Mouse (Mus musculus) heart, adult 2 months (tissue): ENCODE measurements at regions not wholly inside any gene's neighbourhood (a gene's known extent, or its start where the extent isn't known, plus 50 kb on each side); places are given as distances from the start of the nearest gene placed in this dataset.

Source experiments
- DNase-seq, 2 experiments: peaks; one replicate each; pipeline ENCODE4 v3.0.0; 2021
- H3K27ac ChIP-seq: fragments of 200-600 bp; 2 replicates; pipeline ENCODE4 v1.8.1; 2022
- H3K27me3 ChIP-seq: fragments of 200-500 bp; 2 replicates; pipeline ENCODE4 v1.6.1; 2012; ENCODE audit warnings: mild to moderate bottlenecking, low read length, inconsistent platforms, mixed read lengths; ENCODE audit not compliant: control insufficient read depth, insufficient read depth
- H3K36me3 ChIP-seq: fragments of 200-500 bp; 2 replicates; pipeline ENCODE4 v1.6.1; 2012; ENCODE audit warnings: low read length, inconsistent platforms; ENCODE audit not compliant: control insufficient read depth, insufficient read depth
- H3K4me1 ChIP-seq: fragments of 200-500 bp; 2 replicates; pipeline ENCODE4 v1.6.1; 2011; ENCODE audit warnings: low read length; ENCODE audit not compliant: control insufficient read depth, insufficient read depth
- H3K4me3 ChIP-seq: fragments of 200-600 bp; 2 replicates; pipeline ENCODE4 v1.8.1; 2022
- H3K79me2 ChIP-seq: fragments of 200-500 bp; replicated peaks from 2 replicates; pipeline ENCODE4 v1.6.1; 2012; ENCODE audit warnings: mild to moderate bottlenecking, inconsistent platforms, low read length, moderate library complexity, mixed read lengths; ENCODE audit not compliant: control insufficient read depth, insufficient read depth
- H3K9ac ChIP-seq: fragments of 200-500 bp; 2 replicates; pipeline ENCODE4 v1.6.1; 2012; ENCODE audit warnings: low read depth, mild to moderate bottlenecking, control low read depth, inconsistent platforms, low read length, mixed read lengths
- CTCF ChIP-seq: fragments of 200-600 bp; IDR thresholded peaks from 2 replicates; pipeline ENCODE4 v1.8.1; 2022; ENCODE audit warnings: antibody characterized with exemption, mild to moderate bottlenecking, moderate library complexity
- EP300 ChIP-seq: fragments of 200-500 bp; IDR thresholded peaks from 2 replicates; pipeline ENCODE4 v1.6.1; 2011; ENCODE audit warnings: low read depth, low read length, control low read depth; ENCODE audit not compliant: insufficient read depth
- POLR2A ChIP-seq: fragments of 200-500 bp; IDR thresholded peaks from 2 replicates; pipeline ENCODE4 v1.6.1; 2011; ENCODE audit warnings: mild to moderate bottlenecking, low read depth, low read length, control low read depth; ENCODE audit not compliant: insufficient read depth
- WGBS: fragments of 180-500 bp; shearing (Covaris S2); methylation state at CpG from one replicate; pipeline ENCODE4 v1.1.7; 2018; 5-methylcytosine and 5-hydroxymethylcytosine counted together
- intact Hi-C: fragments of 180-260 bp; cut with DNase I; formaldehyde crosslinking; loops from one replicate; pipeline ENCODE4 v1.15.1; 2025

DNA sequence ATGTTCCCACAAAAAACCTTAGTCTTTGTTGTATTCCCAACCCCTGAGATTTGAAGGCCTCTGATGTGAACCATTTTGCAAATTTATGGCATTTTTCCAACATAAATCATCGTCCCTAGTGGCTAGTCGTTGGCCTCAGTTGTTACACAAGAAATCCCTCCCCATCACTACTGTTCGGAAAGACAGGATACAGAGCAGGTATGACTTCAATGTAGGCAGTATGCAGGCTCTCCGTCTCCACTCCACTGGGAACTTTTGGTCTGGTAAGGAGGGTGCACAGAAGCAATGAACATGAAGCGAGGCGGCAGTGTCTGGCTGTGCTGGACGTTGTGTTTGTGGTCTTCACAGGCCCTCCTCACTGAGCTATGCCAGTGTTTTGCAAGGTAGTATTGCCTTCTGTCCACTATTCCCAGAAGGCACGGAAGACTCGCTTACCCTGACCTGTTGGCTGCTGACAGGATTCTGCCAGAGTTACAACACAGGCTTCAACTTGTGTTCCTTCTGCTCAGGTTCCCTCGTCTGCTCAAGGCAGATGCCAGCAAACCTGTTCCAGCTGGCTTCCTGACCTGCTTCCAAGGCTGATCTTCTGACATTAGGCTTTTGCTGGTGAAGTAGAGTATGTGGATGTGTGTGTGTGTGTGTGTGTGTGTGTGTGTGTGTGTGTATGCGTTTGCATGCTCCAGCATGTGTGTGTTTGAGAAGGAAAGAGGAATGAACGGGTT lies 80.0 kb upstream of the Pik3r1 start:
- Histone ChIP-seq H3K27ac (no peak overlapping the region), H3K4me3 (no peak overlapping the region), H3K79me2 (no peaks in the 10 kb centered on the region), H3K9ac (no peak overlapping the region), H3K36me3 (no peaks in the 10 kb centered on the region), H3K27me3 (no peaks in the 10 kb centered on the region), H3K4me1 (peaks cover 4% of the 10 kb centered on the region)
- WGBS: 69% methylated on average over 12 of the region's 12 CpGs
- no peak for DNase-seq
- intact Hi-C loops: no loop called here
- no peak for TF ChIP-seq CTCF
- TF ChIP-seq EP300: no peak
- TF ChIP-seq POLR2A: no peak

GRCm38 (mm10) chr13:101848601-101849147 lies 80.7 kb upstream of the Pik3r1 start:
- Histone ChIP-seq H3K27me3 (no peaks in the 10 kb centered on the region), H3K9ac (no peak overlapping the region), H3K4me3 (no peak overlapping the region), H3K79me2 (no peaks in the 10 kb centered on the region), H3K36me3 (no peaks in the 10 kb centered on the region), H3K4me1 (peaks cover 4% of the 10 kb centered on the region), H3K27ac (no peak overlapping the region)
- no peak for DNase-seq
- TF ChIP-seq EP300 (no peak), CTCF (no peak), POLR2A (no peak)
- WGBS: 83% methylated on average over 2 of the region's 2 CpGs
- intact Hi-C loops: no loop called here

GRCm38 (mm10) chr13:101849416-101849815 lies 81.4 kb upstream of the Pik3r1 start:
- TF ChIP-seq POLR2A (no peak), CTCF (no peak), EP300 (no peak)
- no peaks in the 10 kb centered on the region for H3K79me2 ChIP-seq
- no peaks in the 10 kb centered on the region for H3K27me3 ChIP-seq
- no peak for DNase-seq
- H3K4me1 ChIP-seq: peaks cover 4% of the 10 kb centered on the region
- H3K4me3 ChIP-seq: no peak overlapping the region
- intact Hi-C loops: no loop called here
- H3K27ac ChIP-seq: no peak overlapping the region
- no peaks in the 10 kb centered on the region for H3K36me3 ChIP-seq
- no peak overlapping the region for H3K9ac ChIP-seq
- WGBS: 82% methylated on average over 6 of the region's 6 CpGs

DNA sequence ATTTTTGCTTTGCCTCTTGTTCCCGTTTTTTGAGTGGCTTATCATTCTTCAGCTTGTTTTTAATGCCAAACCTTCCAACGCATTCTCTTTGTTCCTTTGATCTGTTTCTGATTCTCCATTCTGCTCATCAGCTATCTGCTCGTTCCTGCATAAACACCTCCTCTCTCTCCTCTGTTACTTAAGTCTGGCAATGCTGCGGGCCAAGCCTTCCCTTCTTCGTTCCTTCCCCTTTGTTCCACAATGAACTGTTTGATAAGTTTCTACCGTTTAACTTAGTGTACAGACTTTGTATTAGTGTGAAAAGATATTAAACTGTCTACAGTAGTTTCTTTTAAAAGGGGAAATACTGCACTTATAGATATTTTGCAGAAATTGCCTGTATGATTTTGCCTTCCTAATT lies 83.3 kb upstream of the Pik3r1 start:
- DNase-seq: no peak
- Histone ChIP-seq H3K27me3 (no peaks in the 10 kb centered on the region), H3K79me2 (no peaks in the 10 kb centered on the region), H3K9ac (no peak overlapping the region), H3K4me3 (no peak overlapping the region), H3K4me1 (peaks cover 4% of the 10 kb centered on the region), H3K36me3 (no peaks in the 10 kb centered on the region), H3K27ac (no peak overlapping the region)
- WGBS: 48% methylated on average over 6 of the region's 6 CpGs
- TF ChIP-seq CTCF: no peak
- TF ChIP-seq POLR2A: no peak
- TF ChIP-seq EP300: no peak
- intact Hi-C loops: no loop called here

GRCm38 (mm10) chr13:101852960-101853359 lies 84.9 kb upstream of the Pik3r1 start:
- H3K27ac ChIP-seq: no peak overlapping the region
- no peak for DNase-seq
- H3K4me1 ChIP-seq: peaks cover 3% of the 10 kb centered on the region
- WGBS: 92% methylated on average over 5 of the region's 5 CpGs
- intact Hi-C loops: no loop called here
- no peak for TF ChIP-seq CTCF
- TF ChIP-seq POLR2A: no peak
- no peak for TF ChIP-seq EP300
- no peaks in the 10 kb centered on the region for H3K79me2 ChIP-seq
- H3K9ac ChIP-seq: no peak overlapping the region
- H3K27me3 ChIP-seq: no peaks in the 10 kb centered on the region
- no peak overlapping the region for H3K4me3 ChIP-seq
- no peaks in the 10 kb centered on the region for H3K36me3 ChIP-seq

GRCm38 (mm10) chr13:101855141-101855540 lies 87.1 kb upstream of the Pik3r1 start:
- DNase-seq: peak; percentile 35 to 36
- Histone ChIP-seq H3K36me3 (no peaks in the 10 kb centered on the region), H3K4me1 (no peaks in the 10 kb centered on the region; the same call in 1 of the 2 replicates), H3K4me3 (no peak overlapping the region), H3K79me2 (no peaks in the 10 kb centered on the region), H3K27me3 (no peaks in the 10 kb centered on the region), H3K27ac (peak overlapping the region; percentile 3; the same call in 1 of the 2 replicates), H3K9ac (no peak overlapping the region)
- intact Hi-C loops: no loop called here
- WGBS: 63% methylated on average over 9 of the region's 9 CpGs
- TF ChIP-seq POLR2A (no peak), CTCF (no peak), EP300 (no peak)
